Mouse (Mus musculus) embryo, embryonic 10 days (tissue): ENCODE results near the gene Actr2.
A peak's percentile ranks its signal among the peaks of the same experiment; 100 is the strongest.
"Not testable (repeated sequence)": the region's sequence is repeated elsewhere in the genome, so short reads cannot be mapped to it uniquely, and the experiment has no call there.

ENCODE experiments used
- DNase-seq: peaks from one replicate; pipeline ENCODE4 v3.0.0-alpha.2; 2015; ENCODE audit warnings: low spot score

The Actr2 gene

DNA sequence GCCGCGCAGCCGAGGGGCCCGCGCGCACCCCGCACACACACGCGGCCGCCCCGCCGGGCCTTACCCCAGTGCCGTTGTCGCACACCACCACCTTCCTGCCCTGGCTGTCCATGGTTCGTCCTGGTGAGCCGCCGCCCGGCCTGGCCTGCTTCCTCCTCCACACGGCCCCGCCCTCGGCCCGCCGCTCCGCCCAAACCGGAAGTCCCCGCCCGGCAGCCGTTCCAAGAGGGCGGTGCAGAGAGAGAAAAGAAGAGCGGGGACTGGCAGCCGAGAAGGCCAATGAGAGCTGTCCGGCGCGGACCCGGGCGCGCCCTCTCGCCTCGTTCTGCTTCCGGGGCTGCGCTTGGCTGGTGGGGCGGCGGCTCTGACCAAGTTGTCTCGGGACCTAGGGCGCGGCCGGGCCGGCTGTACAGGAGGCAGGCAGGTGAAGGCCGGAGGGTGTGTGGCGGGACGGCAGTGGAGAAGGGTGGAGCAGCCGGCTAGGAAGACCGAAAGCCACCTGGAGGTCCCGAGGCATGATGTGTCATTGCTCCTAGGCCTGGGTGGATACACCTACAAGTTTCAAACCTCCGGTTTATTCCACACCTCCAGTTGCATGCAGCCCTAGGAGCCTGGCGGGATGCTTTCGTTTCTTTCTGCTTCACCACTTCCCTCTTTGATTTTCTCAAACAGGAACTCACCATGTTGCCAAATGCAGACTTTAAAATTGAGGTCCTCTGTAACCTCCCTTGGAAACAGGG lies at the start of gene Actr2:
Gene Actr2, minus strand, starts transcription at position 173 of the 740 bp plus-strand sequence.
- peak; percentile 95 for DNase-seq

DNA sequence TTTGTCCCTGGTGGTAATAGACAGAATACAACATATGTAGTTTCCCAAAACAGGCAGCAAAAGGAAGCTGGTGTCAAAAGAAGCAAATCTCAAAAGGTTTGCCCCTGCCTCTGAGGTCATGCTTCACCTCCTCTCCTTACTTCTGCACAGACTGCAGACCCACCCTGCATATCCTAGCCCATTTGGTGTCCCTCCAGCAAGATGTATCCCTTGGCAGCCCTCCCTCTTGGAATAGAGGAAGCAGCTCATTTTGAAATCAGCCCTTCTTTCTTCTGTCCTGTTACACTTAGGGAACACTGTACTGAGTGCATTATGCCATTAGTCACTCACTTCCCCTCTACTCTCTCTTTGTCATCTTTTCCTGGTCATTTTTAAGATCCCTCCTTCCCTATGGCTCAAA lies 46.2 kb upstream of the Actr2 start:
- DNase-seq = no peak

DNA sequence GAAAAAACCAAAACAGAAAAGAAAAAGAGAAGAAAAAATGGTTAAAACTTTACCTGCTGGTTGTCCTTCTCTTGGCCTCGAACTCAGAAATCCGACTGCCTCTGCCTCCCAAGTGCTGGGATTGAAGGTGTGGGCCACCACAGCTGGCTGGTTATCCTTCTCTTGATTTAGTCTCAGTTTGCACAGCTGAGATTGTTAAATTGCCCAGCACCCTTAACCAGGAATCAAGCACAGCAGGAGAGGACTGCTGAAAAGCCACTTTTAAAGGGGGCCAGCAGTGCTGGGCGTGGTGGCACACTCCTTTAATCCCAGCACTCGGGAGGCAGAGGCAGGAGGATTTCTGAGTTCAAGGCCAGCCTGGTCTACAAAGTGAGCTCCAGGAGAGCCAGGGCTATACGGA lies 40.8 kb upstream of the Actr2 start:
- DNase-seq = not testable (repeated sequence)

DNA sequence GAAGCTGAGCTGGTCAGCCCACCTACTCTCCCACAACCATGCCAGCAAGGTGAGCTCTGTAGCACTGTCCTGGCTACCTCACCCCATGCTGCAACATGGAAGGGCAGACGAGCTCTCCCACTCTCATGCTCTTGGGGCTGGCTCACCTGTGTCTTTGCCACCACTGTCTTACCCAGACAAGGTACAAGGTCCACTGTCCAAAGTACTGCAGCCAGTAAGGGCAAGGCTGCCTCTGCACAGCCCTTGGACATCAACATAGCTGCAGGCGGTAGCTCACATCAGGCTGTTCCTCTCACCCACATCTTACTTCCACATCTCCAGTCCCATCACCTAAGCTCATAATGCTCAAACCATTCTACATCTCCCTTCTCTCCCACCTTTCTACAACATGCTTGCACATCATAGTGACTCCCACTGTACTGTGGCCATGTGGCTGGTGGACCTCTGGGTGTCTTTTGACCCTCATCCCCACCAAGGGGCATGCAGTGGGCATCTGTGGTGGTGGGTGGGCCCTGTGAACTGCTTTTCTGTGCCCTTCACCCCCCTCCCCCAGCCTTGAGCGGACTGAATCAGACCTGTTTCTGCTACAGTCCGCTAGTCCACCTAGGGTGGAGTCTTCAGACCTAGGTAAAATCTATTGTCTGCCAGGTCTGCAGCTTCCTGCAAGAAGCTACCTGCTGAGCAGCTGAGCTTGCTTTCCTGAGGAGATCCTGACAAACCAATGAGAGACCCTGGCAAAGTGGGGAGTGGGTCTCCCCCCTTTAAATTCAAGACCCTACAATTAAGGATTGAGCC lies 39.6 kb upstream of the Actr2 start:
- DNase-seq = no peak

DNA sequence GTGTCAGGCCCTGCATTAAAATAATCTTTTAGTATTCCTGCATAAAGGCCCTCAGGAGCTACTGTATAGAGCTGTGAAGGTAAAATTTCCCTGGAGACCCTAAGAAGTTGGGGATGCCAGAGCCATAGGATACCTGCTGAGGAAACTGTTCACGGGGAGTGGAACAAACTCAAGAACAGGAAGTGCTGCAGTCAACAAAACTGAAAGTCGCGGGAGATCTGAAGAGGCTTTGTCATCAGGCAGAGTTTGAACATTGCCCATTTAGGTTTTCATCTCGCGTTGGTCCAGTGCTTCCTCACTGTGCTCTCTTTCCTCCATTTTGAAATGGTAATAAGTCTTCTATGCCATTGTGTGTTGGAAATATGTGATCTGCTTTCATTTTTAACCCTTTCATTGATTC lies 38.6 kb upstream of the Actr2 start:
- DNase-seq = no peak

DNA sequence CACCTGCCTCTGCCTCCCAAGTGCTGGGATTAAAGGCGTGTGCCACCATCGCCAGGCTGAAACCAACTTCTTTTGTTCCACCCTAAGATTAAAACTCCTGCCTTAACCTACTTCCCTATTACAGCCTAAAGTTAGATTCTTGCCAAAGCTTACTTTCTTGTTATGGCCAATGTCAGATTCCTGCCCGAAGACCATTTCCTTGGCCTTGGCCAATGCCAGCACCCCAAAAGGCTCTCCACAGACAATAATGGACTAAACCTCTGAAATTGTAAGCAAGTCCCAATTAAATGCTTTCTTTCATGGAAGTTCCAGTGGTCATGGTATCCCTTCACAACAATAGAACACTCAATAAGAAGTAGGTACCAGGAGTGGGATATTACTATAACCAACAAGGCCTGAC lies 37.2 kb upstream of the Actr2 start:
- no peak for DNase-seq

DNA sequence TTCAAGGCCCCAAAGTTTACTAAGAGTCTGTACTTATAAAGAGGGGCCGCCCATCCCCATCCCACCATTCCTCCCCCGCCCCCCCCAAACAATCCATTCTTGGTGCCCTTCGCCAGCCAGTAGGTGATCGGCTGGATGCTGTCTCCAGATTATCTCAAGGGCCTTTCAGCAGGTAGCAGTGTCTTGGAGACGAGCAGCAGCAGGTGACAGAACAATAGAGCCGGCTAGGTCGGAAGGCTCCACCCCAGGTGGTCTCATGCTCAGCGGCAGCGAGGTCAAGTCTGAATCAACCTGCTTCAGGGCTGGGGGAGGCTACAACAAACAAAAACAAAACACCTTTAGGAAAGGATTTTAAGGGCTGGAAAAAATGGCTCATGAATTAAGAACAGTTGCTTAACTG lies 32.7 kb upstream of the Actr2 start:
- no peak for DNase-seq

DNA sequence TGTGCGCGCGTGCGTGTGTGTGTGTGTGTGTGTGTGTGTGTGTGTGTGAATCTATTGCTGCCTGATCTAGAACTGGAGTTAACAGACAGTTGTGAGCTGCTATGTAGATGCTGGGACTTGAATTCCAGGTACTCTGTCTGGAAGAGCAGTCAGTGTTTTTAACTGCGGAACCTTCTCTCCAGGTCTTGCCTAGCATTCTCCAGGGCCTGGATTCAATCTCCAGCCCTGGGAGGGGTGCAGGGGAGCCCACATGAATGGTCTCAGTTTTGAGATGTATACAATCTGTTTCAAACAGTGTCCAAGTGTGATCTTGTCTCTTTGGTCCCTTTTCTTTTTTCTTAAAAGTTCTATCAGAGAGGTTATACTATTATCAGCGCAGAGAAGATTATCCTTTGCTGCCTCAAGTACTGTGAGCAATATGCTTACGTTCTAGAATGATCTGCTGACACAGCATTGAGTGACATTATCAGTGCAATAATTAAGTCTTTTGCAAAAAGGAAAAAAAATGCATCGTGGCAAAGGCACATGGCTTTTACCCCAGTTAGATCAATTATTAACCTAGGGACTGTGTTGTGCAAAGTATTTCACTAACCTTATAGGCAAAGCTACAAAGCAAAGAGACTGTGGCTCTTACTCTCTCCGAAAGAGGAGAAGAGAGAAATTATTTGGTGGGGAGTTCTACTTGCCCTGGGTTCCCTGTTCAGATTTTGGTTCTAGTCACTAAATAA lies 32.0 kb upstream of the Actr2 start:
- DNase-seq = no peak

DNA sequence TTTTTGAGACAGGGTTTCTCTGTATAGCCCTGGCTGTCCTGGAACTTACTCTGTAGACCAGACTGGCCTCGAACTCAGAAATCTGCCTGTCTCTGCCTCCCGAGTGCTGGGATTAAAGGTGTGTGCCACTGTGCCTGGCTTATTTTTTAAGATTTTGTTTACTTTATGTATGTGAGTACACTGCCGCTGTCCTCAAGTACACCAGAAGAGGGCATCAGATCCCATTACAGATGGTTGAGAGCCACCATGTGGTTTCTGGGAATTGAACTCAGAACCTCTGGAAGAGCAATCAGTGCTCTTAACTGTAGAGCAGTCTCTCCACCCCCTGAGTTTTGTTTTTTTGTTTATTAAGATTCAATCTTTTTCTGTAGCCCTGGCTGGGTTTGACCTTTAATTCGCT lies 31.0 kb upstream of the Actr2 start:
- not testable (repeated sequence) for DNase-seq

DNA sequence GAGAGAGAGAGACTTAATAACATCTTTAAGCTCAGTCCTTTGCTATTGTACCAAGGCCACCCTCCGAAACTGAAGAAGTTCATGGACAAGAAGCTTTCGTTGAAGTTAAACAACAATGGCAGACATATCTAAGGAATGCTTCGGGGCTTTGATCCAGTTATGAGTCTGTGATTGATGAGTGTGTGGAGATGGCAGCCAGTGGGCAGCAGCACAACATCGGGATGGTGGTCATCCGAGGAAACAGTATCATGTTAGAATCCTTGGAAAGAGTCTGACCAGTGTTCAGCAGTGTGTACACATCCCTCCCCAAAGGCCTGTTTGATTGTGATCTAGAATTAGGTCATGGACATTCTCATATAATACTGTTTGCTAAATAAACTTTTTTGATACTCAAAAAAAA lies 29.8 kb upstream of the Actr2 start:
- no peak for DNase-seq

DNA sequence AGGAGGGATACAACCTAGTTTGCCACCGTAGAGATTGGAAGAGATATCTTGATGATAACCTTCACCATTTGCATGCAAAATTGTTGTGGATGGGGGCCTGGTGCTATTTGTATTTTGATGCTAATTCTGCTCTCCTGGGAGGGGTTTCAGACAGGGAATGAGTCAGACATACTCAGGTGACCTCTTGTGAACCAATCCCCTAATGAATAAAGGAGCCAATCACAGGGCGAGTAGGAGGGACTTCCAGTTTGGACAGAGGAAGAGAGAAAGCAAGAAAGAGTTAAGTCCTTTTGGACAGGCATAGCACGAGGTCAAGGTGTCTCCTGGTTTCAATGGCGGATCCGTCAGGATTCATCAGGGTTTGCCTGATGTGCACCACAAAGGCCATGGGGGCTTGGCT lies 27.6 kb upstream of the Actr2 start:
- no peak for DNase-seq

DNA sequence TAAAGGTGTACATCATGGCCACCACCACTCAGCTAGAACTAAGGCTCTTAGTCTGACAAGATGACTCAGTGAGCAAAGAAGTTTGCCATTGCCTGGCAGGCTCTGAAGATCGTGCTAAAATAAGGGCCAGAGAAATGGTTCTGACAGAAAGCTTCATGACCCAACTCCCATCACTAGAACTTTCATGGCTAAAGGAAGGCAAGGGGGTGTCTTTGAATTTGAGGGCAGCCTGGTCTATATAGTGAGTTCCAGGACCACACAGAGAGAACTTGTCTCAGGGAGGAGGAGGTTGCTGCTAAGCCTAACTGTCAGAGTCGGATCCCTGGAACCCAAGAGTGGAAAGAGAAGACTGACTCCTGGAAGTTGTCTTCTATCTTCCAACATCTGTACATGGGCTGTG lies 27.0 kb upstream of the Actr2 start:
- no peak for DNase-seq

DNA sequence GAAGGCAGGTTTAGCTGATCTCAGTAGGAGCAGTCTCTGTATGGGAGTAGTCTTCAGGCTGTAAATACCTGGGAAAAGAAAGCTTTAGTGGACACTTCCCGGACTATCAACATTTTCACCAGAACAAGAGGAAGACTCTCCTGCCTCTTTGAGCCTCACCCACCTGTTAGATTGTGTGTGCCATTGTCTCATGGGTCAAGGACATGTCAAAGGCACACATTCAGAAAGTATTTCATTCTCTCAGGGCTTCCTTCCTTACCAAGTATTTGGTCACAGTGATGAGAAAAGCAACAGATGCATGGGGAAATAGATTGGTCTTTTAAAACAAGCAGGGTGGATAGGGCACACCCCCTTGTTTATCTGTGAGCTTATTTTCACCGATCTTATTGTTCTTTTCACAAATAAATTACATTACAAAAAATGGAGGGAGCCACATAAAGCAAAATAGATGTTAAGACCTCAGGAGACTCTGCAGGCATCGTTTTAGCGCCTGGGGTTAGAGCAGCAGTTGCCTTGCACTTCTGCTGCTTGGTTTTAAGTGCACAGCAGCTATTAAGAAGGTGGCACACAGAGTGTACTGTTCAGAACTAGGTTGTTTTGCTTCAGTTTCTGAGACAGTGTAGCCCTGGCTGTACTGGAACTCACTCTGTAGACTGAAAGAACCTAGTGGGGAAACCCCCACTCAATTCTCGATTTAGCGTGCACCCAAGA lies 25.9 kb upstream of the Actr2 start:
- no peak for DNase-seq

DNA sequence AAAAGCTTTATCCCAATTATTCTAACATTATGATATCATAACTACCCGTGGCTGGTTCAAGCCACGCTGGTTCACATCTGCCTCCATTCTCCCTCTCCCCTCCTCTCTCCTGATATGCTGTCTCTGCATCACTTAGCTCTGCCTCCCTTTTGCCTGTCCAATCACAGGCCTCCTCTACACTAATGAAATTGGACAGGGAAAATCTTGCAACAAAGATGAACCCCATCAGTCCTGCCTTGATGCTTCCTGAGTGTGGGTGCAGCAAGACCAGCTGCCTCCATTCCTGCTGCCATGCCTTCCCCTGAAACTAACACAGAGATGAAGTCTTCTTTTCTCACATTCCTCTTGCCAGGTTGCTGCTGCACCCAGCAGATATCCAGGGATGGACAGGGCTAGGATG lies 25.2 kb upstream of the Actr2 start:
- no peak for DNase-seq

DNA sequence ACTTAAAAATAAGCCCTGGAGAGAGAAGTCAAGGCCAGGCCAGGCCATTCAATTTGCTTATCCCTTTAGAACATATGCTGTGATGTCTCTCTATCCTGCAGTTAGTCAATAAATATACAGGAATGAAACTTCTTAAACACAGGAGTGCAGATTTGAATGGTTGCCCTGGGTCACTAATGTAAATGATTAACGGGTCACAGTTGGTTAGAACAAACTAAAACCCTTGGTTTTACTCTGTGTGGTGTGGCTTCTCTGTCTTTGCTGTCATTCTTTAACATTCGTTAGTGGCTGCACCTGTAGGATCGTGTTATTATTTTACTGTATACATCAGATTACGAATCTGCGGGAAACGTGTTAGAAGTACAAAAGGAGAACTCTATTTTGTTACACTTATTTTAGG lies 23.6 kb upstream of the Actr2 start:
- no peak for DNase-seq

DNA sequence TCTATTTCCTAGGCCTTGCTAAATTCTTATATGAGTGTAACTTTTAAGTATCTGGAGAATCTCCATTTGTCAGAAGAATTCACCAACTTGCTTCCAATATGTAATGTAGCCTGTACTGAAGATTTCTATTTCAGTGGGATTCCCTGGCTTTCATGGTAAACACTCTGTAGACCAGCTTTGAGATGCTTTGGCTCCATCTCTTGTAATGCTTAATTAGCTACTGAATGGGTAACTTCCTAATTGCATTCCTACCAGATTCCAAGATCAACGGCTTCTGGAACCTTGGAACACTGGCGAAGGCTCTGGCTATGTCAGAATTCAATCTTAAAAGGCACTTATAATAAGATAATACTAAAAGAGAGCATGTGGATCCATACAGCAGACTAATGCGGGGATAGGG lies 22.2 kb upstream of the Actr2 start:
- DNase-seq = not testable (repeated sequence)

DNA sequence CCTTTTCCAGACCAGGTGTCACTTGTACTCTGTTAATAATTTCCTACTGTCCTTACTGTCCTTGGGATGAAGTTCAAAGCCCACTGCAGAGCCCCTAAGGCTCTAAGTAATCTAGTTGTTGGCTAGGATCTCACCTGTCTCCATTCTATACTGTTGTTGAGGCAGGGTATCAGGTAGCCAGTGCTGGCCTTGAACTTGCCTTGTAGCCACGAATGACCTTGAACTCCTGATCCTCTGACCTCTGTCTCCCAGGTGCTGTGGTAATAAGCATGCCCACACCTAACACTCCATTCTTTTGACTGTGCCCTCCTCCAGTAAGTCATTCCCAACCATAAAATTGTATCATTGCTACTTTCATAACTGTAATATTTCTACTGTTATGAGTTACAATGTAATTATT lies 21.0 kb upstream of the Actr2 start:
- no peak for DNase-seq

DNA sequence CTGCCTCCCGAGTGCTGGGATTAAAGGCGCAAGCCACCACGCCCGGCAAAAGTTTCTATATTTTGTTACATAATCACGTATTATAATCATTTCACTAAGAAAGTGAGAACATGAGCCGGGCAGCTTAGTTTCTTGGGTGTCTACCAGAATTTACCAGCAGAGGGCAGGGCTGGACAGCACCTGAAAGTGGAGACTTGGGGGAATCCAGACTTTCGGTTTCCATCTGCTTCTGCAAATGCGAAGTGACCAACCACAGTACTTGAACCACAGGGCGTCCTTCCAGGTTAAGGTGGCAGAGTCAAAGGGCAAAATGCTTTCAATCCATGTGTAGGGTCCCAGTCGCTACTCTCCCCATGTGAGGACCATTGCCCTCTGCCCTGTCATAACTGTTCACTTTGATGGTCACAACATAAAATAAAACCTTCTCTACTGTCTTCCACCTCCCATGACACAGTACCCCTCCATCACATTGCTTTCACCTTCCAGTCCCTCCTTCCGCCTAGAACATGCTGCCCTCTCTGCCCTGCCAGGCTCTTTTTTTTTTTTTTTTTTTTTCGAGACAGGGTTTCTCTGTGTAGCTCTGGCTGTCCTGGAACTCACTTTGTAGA lies 20.3 kb upstream of the Actr2 start:
- peak; percentile 75 for DNase-seq

DNA sequence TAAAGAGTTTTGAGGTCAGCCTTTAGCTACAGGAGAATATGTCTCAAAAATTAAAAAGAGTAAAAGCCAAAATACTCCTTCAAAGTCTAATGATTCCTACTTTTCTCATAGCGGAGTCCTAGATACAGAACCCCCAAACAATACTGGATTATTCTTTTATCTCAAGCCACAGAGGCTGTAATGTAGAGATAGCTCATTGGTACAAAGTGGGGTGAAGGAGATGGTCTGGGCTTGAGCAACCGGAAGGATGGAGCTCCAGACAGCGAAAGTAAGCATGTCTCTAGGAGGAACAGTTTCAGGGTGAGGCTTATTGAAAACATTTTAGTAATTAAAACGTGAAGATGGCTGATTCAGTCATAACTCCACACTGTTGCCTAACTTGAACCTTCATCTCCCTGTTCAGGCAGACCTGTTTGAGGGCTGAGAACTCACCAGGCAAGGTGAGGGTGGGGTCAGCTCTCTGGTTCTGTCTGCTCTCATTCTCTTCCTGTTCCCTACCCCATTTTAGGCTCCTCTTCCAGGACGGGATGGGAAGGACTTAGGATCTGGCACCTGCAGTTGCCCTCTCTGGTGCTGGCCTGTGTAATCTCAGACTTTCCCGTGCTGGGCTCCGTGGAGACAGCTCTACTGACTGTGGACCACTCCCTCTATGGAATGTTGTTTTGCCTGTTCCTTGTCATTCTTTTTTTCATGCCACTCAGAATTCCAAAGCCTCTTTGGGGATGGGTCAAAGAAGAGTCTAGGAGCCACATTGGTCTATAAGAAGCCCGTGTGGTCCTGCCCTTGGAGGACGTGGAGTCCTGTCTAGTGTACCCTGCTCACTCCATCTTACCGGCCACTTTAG lies 14.2 kb upstream of the Actr2 start:
- no peak for DNase-seq

DNA sequence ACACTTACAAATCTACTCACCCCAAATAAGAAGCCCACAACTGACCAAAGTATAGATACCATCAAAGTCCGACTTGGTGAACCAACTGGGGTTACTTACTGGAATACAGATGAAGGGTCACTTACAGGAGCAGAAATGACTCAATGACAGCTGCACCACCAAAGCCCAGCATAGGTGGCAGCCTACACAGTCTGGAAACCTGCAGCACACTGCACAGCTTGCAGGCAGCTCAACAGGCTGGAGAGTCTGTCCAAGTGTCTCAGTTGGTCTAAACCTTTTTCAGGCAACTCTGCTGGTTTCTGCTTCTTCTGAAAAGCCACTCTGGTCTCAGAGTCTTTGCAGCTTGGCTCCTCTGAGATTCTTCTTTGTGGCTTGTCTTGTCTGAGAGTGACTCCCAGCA lies 12.7 kb upstream of the Actr2 start:
- DNase-seq = no peak

DNA sequence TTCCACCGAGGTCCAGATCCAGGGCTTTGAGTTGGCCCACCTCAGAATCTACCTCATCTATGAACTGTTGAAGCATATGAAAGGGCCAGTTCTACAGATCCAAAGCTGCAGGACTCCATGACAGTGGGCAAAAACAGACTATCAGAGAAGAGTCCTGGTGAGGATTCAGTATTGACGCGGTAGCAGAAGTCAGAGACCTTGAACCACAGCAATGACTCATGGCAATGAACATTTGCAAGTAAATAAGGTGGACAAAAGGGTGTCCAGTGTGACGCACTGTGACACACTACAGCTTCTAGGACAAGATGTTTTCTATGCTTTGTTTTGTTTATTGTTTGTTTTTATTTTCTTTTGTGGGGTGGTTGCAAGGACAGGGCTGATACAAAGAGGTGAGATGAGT lies 4.0 kb upstream of the Actr2 start:
- DNase-seq = no peak
